Mouse (Mus musculus) embryonic facial prominence, embryonic 12.5 days (tissue): Measurements from ENCODE around the gene Tubgcp3. TPM values are rescaled to one million over a fixed set of nuclear protein-coding genes. Genes with fewer than 3 reads are reported as not detected.

Source experiments
- ATAC-seq: fragments of 200-750 bp; cut with Nextera tagmentation; 2 replicates; pipeline ENCODE4 v1.8.0; 2017; ENCODE audit not compliant: insufficient number of reproducible peaks, insufficient read depth, low FRiP score, low TSS enrichment
- H3K27ac ChIP-seq: fragments of 300-500 bp; sonication (generic); 2 replicates; pipeline ENCODE4 v1.5.1; 2016; ENCODE audit warnings: mild to moderate bottlenecking
- H3K27me3 ChIP-seq: fragments of 300-500 bp; sonication (generic); 2 replicates; pipeline ENCODE4 v1.6.1; 2016; ENCODE audit warnings: mild to moderate bottlenecking, moderate library complexity
- H3K36me3 ChIP-seq: fragments of 300-500 bp; sonication (generic); 2 replicates; pipeline ENCODE4 v1.6.1; 2016; ENCODE audit warnings: mild to moderate bottlenecking
- H3K4me1 ChIP-seq: fragments of 300-500 bp; sonication (generic); 2 replicates; pipeline ENCODE4 v1.6.1; 2016
- H3K4me2 ChIP-seq: fragments of 300-500 bp; sonication (generic); replicated peaks from 2 replicates; pipeline ENCODE4 v1.6.1; 2016; ENCODE audit warnings: mild to moderate bottlenecking, moderate library complexity
- H3K4me3 ChIP-seq: fragments of 300-500 bp; sonication (generic); 2 replicates; pipeline ENCODE4 v1.5.1; 2016; ENCODE audit warnings: mild to moderate bottlenecking
- H3K9ac ChIP-seq: fragments of 300-500 bp; sonication (generic); 2 replicates; pipeline ENCODE4 v1.6.1; 2016; ENCODE audit warnings: mild to moderate bottlenecking, moderate library complexity
- H3K9me3 ChIP-seq: fragments of 300-500 bp; sonication (generic); 2 replicates; pipeline ENCODE4 v1.6.1; 2016; ENCODE audit warnings: mild to moderate bottlenecking, moderate library complexity
- WGBS: fragments of 180-500 bp; shearing (Covaris S2); methylation state at CpG from one replicate; pipeline ENCODE4 v1.1.7; 2016; 5-methylcytosine and 5-hydroxymethylcytosine counted together
- polyA plus RNA-seq: library from polyadenylated mRNA; unstranded; fragments of >200 nt; fragmentation: Nextera tagmentation; extraction: Ambion mirVana; gene quantifications from 2 replicates; pipeline ENCODE4 v1.2.1, GENCODE M21; 2016

The Tubgcp3 gene
- polyA plus RNA-seq = 46.2 and 47.7 TPM in 2 replicates

DNA sequence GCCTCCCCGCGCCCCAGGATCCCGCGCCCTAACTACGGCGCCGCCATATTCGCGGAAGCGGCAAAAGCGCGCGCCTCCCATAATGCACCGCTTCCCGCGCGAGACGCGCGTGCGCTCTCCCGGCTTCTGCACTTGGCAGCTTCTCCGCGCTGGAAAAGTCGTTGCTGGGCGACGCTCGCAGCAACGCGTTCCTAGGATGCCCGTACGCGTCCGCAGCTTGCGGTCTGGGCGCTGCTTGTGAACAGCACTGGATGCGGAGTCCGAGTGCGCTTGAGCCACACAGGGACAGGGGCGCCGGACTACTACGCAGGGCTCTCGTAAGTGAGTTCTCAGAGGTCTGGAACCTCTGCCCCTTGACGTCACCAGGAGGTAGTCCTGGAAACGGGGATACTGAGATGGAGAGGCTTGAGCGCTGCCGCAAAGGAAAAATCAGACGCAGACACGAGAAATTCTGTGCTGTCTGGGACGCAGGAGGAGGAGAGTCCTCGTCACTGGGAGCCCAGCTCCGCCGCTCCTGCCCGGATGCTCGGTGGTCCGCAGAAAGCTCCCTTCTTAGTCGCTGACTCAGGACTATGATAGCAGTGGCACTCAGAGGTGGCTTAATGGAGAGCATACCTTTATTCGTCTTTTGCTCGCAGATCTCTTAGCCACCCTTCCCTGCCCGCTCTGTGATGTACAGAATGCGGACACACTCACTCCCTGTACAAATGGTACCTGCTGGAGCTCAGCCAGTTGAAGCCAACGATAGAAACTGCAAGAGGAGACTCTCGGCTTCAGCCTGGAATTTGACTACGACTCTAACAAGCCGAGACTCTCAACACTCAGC, at the start of gene Tubgcp3:
Gene Tubgcp3 (minus strand): TSS at position 193 of the 826 bp plus-strand sequence.
- ATAC-seq = peak; percentile 87

DNA sequence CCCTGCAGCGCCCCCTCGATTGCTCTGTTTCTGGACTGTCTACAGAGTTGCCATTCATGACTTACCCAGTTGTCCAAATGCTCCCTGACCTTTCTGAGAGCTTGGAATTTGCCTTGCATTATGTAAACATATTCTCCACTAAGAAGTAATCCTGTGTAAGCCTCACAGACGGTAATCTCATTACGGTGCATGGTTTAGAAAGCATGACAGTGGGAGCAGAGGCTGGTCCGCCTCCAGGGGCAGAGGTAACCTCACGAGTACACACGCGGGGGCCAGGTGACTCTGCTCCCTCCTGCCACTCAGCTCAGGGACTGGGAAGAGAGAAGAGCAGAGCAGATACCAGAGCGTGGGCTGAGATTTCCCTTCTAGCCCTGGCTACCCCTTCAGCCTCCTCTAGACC, 47.0 kb upstream of the Tubgcp3 start:
- no peak for ATAC-seq
- Histone ChIP-seq H3K4me3 (no peak overlapping the region), H3K36me3 (no peaks in the 10 kb centered on the region), H3K4me1 (0 out of 2 replicates have a peak, but pooled peaks cover 7% of the 10 kb centered on the region), H3K9ac (no peak overlapping the region), H3K9me3 (no peaks in the 10 kb centered on the region), H3K27me3 (no peaks in the 10 kb centered on the region), H3K27ac (no peak overlapping the region), H3K4me2 (no peak overlapping the region)
- WGBS = 60% methylated on average over 9 of the region's 9 CpGs

More for the DNA sequence above, at the start of gene Tubgcp3:
- H3K27me3 ChIP-seq = no peaks in the 10 kb centered on the region
- H3K4me1 ChIP-seq = peaks cover 9% of the 10 kb centered on the region; the same call in 1 of the 2 replicates
- no peaks in the 10 kb centered on the region for H3K9me3 ChIP-seq
- H3K4me2 ChIP-seq = peak within 1 kb of the TSS; percentile 88
- 1% methylated on average over 65 of the region's 65 CpGs for WGBS
- H3K27ac ChIP-seq = peak within 1 kb of the TSS; percentile 80
- peak within 1 kb of the TSS; percentile 91 for H3K4me3 ChIP-seq
- H3K36me3 ChIP-seq = no peaks in the 10 kb centered on the region
- peak within 1 kb of the TSS; percentile 89 for H3K9ac ChIP-seq

DNA sequence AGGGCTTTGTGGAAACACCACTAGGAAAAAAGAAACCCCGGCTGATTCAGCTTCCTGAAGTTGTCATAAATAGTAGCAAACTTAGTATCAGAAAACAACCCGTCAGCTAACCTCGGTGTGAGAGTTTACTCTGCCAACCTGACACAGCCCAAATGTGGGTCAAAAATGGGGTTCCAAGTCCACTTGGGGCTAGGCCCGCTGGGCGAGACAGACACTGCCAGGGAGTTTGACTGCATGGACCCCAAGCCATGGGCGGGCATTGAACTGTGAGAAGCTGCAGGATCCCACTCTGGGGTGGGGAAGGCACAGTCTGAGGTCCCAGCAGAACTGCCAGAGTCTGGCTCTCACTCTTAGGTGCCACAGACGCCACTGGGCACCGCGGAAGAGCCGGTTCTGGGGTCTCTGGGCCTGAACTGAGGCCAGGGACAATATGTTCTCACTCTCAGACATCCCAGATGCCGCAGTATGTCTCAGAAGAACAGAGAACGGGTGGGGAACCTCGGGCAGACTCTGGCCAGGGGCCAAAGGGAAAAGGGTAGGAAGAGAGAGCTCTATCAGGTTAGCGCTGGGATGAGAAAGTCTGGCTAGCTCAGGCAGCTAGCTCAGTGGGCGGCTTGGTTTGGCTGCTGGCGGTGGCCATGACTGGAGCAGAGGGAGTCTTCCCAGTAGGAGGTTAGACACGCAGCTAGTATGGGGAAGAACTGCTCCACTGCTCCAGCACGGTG, 44.0 kb upstream of the Tubgcp3 start:
- Histone ChIP-seq H3K27me3 (no peaks in the 10 kb centered on the region), H3K27ac (no peak overlapping the region), H3K4me1 (0 out of 2 replicates have a peak, but pooled peaks cover 7% of the 10 kb centered on the region), H3K36me3 (no peaks in the 10 kb centered on the region), H3K9ac (no peak overlapping the region), H3K4me3 (no peak overlapping the region), H3K9me3 (no peaks in the 10 kb centered on the region), H3K4me2 (no peak overlapping the region)
- 80% methylated on average over 18 of the region's 18 CpGs for WGBS
- no peak for ATAC-seq

DNA sequence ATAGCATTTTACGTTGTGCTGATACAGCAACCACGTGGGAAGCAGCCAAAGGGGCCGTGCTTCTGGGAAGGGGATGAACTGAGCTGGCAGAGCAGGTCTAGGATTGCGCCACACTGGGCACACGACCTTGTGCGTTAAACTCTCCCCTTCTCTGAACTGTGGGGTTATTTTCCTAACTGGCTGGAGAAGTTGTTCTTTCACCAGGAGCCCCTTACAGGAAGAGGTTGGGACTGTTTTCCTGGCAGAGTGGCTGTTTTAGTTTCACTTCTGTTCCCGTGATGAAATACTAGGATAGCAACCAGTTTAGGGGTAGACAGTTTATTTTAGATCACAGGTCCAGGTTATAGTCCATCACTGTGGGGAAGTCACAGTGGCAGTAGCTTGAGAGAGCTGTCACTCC, 39.6 kb upstream of the Tubgcp3 start:
- no peaks in the 10 kb centered on the region for H3K4me1 ChIP-seq
- H3K9me3 ChIP-seq = no peaks in the 10 kb centered on the region
- no peak overlapping the region for H3K4me3 ChIP-seq
- H3K36me3 ChIP-seq = no peaks in the 10 kb centered on the region
- 79% methylated on average over 7 of the region's 7 CpGs for WGBS
- H3K9ac ChIP-seq = no peak overlapping the region
- H3K27me3 ChIP-seq = no peaks in the 10 kb centered on the region
- H3K4me2 ChIP-seq = no peak overlapping the region
- no peak for ATAC-seq
- H3K27ac ChIP-seq = no peak overlapping the region

DNA sequence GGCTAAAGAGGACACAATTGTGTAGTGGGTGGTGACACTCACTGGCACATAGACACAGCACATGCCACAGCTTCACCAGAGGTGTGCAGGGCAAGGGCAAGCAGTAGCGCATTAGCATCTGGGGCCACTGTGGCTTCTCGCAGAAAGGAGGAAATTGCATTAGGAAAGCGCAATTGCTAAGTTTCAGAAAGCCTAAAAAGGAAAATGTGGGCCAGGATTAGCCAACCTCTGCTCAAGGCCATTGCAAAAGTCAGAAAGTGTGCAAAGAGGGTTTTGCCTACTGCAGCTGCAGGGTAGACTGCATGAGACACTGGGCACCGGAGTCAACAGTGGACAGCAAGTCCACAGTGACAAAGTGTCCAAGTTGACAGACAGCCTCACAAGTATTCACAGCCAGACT, 31.5 kb upstream of the Tubgcp3 start:
- no peaks in the 10 kb centered on the region for H3K9me3 ChIP-seq
- H3K4me2 ChIP-seq = no peak overlapping the region
- H3K27me3 ChIP-seq = no peaks in the 10 kb centered on the region
- WGBS = 84% methylated on average over 4 of the region's 4 CpGs
- no peak for ATAC-seq
- no peaks in the 10 kb centered on the region for H3K36me3 ChIP-seq
- no peak overlapping the region for H3K4me3 ChIP-seq
- no peak overlapping the region for H3K9ac ChIP-seq
- H3K27ac ChIP-seq = no peak overlapping the region
- H3K4me1 ChIP-seq = no peaks in the 10 kb centered on the region

DNA sequence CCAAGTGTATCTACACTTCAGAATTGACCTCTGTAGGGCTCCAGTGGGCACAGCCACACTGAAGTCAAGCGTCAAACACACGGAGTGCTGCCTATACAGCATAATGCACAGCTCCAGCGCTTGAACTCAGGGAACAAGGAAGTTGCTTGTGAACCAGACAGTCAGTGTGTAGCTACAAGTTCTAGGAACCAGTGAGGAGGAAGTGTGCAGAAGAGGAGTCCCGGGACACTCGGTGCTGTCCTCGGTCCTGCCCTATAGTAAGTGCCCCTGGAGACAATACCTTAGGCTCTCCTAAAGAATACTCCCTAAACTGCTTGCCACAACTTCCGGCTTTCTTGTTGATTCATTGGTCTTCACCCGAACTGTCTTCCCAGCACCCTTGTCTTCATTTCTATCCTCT, 30.2 kb upstream of the Tubgcp3 start:
- no peak for ATAC-seq
- no peak overlapping the region for H3K4me3 ChIP-seq
- no peaks in the 10 kb centered on the region for H3K27me3 ChIP-seq
- 48% methylated on average over 8 of the region's 8 CpGs for WGBS
- no peaks in the 10 kb centered on the region for H3K4me1 ChIP-seq
- H3K9me3 ChIP-seq = no peaks in the 10 kb centered on the region
- no peak overlapping the region for H3K27ac ChIP-seq
- no peaks in the 10 kb centered on the region for H3K36me3 ChIP-seq
- H3K4me2 ChIP-seq = no peak overlapping the region
- no peak overlapping the region for H3K9ac ChIP-seq

DNA sequence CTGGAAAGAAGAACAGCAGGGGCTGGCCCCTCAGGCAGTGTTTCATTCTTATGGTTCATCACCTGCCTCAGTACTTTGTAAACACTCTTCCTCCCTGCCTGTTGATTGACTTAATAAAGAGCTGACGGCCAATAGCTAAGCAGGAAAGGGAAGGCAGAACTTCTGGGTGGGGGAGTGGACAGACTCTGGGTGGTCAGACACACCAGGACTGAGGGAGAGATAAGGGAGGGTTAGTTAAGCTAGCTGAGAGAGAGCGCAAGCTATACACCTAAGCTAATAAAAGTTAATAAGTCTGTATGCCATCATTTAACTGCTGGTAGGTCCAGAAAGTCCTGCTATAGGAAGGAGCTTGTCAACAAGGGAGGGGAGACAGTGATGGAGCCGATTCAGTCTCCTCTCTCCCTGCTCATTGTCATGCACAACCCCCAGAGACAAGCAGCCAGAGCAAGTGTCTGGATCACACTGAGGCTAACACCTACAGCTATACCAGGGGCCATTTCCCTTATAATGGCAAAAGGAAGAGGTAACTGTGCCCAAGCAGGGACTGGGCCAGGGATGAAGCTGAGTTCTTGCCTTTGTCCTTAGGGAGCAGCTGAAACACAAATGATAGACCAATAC, 26.7 kb upstream of the Tubgcp3 start:
- Histone ChIP-seq H3K27ac (no peak overlapping the region), H3K4me1 (no peaks in the 10 kb centered on the region), H3K4me2 (no peak overlapping the region), H3K27me3 (no peaks in the 10 kb centered on the region), H3K36me3 (no peaks in the 10 kb centered on the region), H3K4me3 (no peak overlapping the region), H3K9me3 (no peaks in the 10 kb centered on the region), H3K9ac (no peak overlapping the region)
- WGBS = 45% methylated on average over 3 of the region's 3 CpGs
- no peak for ATAC-seq

DNA sequence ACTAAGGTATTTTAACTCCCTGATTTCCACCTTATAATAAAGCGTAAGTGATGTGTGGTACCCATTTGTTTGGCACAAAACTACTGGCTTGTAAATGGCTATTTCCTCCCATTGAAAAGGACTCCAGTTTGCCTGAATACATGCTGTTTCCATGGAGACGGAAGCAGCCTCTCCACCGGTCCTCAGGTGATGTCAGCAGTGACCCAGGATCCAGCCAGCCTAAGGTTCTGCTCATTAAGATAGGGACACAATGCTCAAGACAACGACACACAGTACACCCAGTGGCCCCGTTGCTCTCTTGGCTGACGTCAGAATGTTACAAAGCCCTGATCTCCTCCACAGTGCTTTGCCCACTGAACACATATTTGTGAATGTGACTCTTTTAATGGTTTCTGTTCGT, 16.8 kb upstream of the Tubgcp3 start:
- Histone ChIP-seq H3K4me3 (no peak overlapping the region), H3K9me3 (no peaks in the 10 kb centered on the region), H3K9ac (no peak overlapping the region), H3K4me1 (no peaks in the 10 kb centered on the region), H3K36me3 (no peaks in the 10 kb centered on the region), H3K27ac (no peak overlapping the region), H3K27me3 (no peaks in the 10 kb centered on the region), H3K4me2 (no peak overlapping the region)
- no peak for ATAC-seq
- WGBS = 60% methylated on average over 7 of the region's 7 CpGs

DNA sequence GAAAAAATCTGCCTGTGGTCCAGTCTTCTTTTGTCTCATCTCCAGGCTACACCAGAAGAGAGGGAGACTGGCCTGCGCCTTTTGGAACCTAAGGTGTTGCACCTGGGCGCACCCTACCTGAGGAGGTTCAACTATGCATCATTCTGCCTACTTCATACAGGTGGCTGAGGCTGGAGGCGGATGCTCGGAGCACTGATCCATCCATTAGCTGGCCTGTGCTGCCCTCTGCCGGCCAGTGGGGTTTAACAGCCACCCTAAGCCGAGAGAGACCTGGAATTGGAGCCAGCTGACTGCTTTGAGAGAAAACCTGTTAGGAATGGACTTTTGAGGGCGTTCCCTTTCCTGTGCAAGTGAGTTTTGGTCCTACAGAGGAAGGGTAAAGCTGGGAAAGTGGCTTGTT, 5.5 kb upstream of the Tubgcp3 start:
- Histone ChIP-seq H3K36me3 (no peaks in the 10 kb centered on the region), H3K27me3 (no peaks in the 10 kb centered on the region), H3K4me2 (no peak overlapping the region), H3K27ac (no peak overlapping the region), H3K9me3 (no peaks in the 10 kb centered on the region), H3K9ac (no peak overlapping the region), H3K4me1 (peaks cover 3% of the 10 kb centered on the region; the same call in 1 of the 2 replicates), H3K4me3 (no peak overlapping the region)
- 6% methylated on average over 7 of the region's 7 CpGs for WGBS
- ATAC-seq = peak; percentile 81; the same call in 1 of the 2 replicates

DNA sequence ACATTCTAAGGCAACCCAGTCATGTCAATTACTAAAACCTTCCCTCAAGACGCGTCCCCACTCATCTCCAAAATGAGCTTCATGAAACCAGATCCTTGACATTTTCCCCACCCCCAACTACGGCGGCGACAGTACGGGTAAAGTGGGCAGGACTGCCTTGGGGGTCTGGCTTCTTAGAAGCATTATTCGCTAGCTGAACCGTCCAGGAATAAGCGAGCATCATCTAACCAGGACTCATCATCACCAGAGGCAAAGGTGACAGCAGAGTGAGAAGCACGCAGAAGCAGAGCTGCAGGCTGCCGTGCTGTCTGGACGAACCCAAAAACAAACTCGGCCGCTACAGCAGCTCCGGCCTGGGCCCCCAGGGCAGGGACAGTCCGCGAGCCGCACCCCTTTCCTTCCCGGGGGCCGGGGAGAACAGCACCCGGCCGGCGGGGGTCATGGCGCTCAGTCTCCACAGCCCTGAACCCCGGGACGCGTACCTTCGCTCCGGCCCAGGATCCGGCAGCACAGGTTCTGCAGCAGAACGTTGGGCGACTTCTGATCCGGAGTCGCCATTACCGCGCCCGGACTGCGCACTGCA, 484 bp downstream of the Tubgcp3 start:
- no peaks in the 10 kb centered on the region for H3K27me3 ChIP-seq
- H3K9ac ChIP-seq = peak overlapping the region; percentile 89
- H3K9me3 ChIP-seq = no peaks in the 10 kb centered on the region
- under 1% methylated on average over 38 of the region's 38 CpGs for WGBS
- peak overlapping the region; percentile 91 for H3K4me3 ChIP-seq
- ATAC-seq = peak; percentile 66
- peak overlapping the region; percentile 80 for H3K27ac ChIP-seq
- peaks cover 9% of the 10 kb centered on the region; the same call in 1 of the 2 replicates for H3K4me1 ChIP-seq
- peak overlapping the region; percentile 88 for H3K4me2 ChIP-seq
- no peaks in the 10 kb centered on the region for H3K36me3 ChIP-seq

DNA sequence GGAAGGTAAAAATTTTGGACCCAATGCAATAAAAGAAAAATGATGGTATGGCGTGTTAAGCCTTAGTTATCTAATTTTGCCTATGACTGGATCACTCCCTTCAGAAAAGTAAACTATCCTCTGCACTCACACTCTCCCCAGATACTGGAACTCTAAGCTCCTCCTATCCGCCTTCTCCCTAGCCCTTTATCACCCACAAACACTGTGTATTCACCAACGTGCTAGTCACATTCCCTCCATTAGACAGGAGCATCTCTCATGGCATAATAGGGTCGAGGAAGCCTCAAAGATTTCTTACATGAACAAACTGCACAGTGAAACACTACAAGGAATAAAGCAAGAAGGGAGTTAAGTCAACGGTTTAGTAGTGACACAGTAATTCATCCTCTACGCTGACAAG, 1.1 kb downstream of the Tubgcp3 start:
- 34% methylated on average over 6 of the region's 6 CpGs for WGBS
- Histone ChIP-seq H3K9me3 (no peaks in the 10 kb centered on the region), H3K4me1 (peaks cover 9% of the 10 kb centered on the region; the same call in 1 of the 2 replicates), H3K36me3 (no peaks in the 10 kb centered on the region), H3K27ac (no peak overlapping the region), H3K27me3 (no peaks in the 10 kb centered on the region), H3K4me2 (peak overlapping the region; percentile 88), H3K4me3 (peak overlapping the region; percentile 91), H3K9ac (peak overlapping the region; percentile 89; the same call in 1 of the 2 replicates)
- no peak for ATAC-seq
